Mouse (Mus musculus) lung, embryonic 14.5 days (tissue): Measurements from ENCODE around the gene Hic1. TPM values are rescaled to one million over a fixed set of nuclear protein-coding genes. Genes with fewer than 3 reads are reported as not detected.

Source experiments
- ATAC-seq: fragments of 200-750 bp; cut with Nextera tagmentation; 2 replicates; pipeline ENCODE4 v1.8.0; 2017; ENCODE audit warnings: mild to moderate bottlenecking, moderate TSS enrichment, moderate library complexity; ENCODE audit not compliant: insufficient read depth
- DNase-seq: peaks from one replicate; pipeline ENCODE4 v3.0.0-alpha.2; 2015
- H3K27ac ChIP-seq: fragments of 300-500 bp; sonication (generic); 2 replicates; pipeline ENCODE4 v1.5.1; 2014; ENCODE audit warnings: low read depth, mild to moderate bottlenecking, moderate library complexity
- H3K27me3 ChIP-seq: fragments of 300-500 bp; sonication (generic); 2 replicates; pipeline ENCODE4 v1.6.1; 2014; ENCODE audit warnings: low read length, control low read depth; ENCODE audit not compliant: insufficient read depth
- H3K36me3 ChIP-seq: fragments of 300-500 bp; sonication (generic); 2 replicates; pipeline ENCODE4 v1.6.1; 2014; ENCODE audit warnings: control low read depth; ENCODE audit not compliant: insufficient read depth
- H3K4me1 ChIP-seq: fragments of 300-500 bp; sonication (generic); 2 replicates; pipeline ENCODE4 v1.6.1; 2014; ENCODE audit warnings: antibody characterized with exemption, control low read depth; ENCODE audit not compliant: insufficient read depth
- H3K4me2 ChIP-seq: fragments of 300-500 bp; sonication (generic); 2 replicates; pipeline ENCODE4 v1.6.1; 2014; ENCODE audit warnings: mild to moderate bottlenecking
- H3K4me3 ChIP-seq: fragments of 300-500 bp; sonication (generic); 2 replicates; pipeline ENCODE4 v1.5.1; 2014; ENCODE audit warnings: low read depth, low read length
- H3K9ac ChIP-seq: fragments of 300-500 bp; sonication (generic); 2 replicates; pipeline ENCODE4 v1.6.1; 2014
- H3K9me3 ChIP-seq: fragments of 300-500 bp; sonication (generic); 2 replicates; pipeline ENCODE4 v1.6.1; 2016; ENCODE audit warnings: low read depth, low read length, control low read depth
- CTCF ChIP-seq: IDR thresholded peaks from 2 replicates; pipeline ENCODE4 v1.5.1; 2016; ENCODE audit warnings: antibody characterized with exemption, low read depth
- WGBS: fragments of 180-500 bp; shearing (Covaris S2); extraction: QIAGEN DNeasy Blood & Tissue Kit; methylation state at CpG from one replicate; pipeline ENCODE4 v1.1.7; 2014; 5-methylcytosine and 5-hydroxymethylcytosine counted together
- polyA plus RNA-seq: library from polyadenylated mRNA; unstranded; fragments of >200 nt; fragmentation: Nextera tagmentation; extraction: Ambion mirVana; gene quantifications from 2 replicates; pipeline ENCODE4 v1.2.1, GENCODE M21; 2014

The Hic1 gene
- polyA plus RNA-seq, 1 experiment from 2014 or later, result 15.6 TPM

DNA sequence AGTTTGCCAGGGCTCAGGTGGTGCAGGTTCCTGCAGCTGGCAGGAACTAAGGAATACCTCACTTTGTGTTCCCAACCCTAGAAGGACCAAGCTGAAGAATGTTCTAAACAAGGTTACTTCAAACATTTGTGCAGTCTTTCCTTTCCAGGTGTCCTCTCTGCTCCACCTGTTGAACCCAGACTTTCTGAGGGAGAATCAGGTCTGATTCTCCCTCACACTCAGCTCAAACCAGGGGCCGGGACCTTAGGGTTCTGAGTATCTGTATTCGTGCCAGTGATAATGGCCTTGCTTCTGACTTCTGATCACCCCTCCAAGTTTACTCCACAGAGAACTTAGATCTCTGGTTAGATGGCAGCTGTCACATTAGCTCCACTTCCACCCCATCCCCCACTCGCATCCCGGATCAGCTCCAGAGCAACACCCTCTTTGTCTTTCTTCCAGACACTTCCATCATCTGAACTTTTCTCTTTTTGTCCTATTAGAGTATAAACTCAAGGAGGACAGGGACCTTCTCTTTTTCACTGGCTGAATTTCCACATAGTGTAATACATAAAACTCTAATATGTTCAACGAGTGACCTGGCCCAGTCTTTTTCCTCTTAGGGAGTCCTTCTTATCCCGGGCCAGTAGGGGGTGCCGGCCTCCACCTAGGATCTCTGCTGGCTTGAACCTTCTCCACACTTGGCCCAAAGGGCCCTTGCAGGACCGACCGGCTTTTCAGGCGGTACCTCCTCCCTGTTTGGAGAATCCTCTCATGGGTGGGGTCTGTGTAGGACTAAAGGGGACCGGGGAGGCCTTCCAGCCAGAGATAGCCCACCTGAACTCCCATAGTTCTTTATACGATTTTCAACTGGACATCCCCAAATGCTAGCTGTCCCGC lies 23.3 kb upstream of the Hic1 start:
- Histone ChIP-seq H3K4me1 (peaks cover 9% of the 10 kb centered on the region), H3K9me3 (no peaks in the 10 kb centered on the region), H3K4me3 (peak overlapping the region; percentile 58), H3K36me3 (no peaks in the 10 kb centered on the region), H3K27me3 (peaks cover 47% of the 10 kb centered on the region), H3K9ac (no peak overlapping the region), H3K27ac (no peak overlapping the region), H3K4me2 (peak overlapping the region; percentile 87)
- ATAC-seq, result peak; percentile 49
- peak; percentile 88 for DNase-seq
- whole genome bisulfite sequencing, result 20% methylated on average over 13 of the region's 13 CpGs
- TF ChIP-seq CTCF, result peak; percentile 91

DNA sequence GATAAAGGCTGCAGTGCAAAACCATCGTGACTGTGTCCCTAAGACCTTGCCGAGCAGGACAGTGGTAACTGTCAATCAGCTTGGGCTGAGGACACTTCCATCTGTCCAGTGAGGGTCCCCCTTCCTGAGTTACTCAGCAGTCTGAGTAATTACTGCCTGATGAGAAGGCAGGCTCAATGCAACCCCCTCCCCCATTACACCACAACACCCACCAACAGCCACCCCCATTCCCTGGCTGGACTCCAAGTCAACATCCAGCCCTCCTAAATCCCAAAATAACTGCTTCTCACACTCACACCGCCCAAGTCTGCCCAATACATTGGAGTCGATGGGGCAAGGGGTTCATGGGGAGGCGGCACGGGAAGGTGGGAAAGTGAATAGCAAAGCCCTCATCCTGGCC lies 22.5 kb upstream of the Hic1 start:
- ATAC-seq (no peak), DNase-seq (no peak)
- Histone ChIP-seq H3K9me3 (no peaks in the 10 kb centered on the region), H3K4me1 (peaks cover 9% of the 10 kb centered on the region), H3K27me3 (peaks cover 40% of the 10 kb centered on the region), H3K36me3 (no peaks in the 10 kb centered on the region), H3K27ac (no peak overlapping the region), H3K9ac (no peak overlapping the region), H3K4me2 (no peak overlapping the region), H3K4me3 (no peak overlapping the region)
- TF ChIP-seq CTCF, result no peak
- 60% methylated on average over 6 of the region's 6 CpGs for WGBS

DNA sequence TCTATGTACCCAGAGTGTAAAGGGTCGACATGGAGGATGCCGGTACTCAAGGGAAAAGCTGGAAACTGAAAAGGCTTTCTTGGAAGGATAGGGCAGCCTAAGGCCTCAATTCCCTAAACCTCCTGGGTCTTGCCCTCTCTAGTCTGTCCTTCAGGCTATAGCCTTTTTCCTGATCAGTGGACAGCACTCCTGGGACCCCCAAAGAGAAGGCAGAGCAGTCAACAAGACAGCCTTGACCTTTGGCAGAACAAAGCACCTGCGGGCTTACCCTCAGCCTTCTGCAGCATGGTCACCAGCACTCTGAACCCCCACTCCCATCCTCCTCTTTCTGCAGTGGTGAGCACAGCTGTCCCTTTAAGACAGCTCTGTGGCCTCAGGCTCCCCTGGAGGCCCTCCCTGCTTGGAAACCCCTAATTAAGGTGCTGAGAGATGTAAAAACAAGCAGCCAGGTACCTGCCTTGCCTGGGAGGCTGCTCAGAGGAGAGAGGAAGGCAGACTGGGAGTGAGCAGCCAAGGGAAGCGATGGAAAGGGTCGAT lies 21.7 kb upstream of the Hic1 start, which contains the start of gene Dph1:
TSS of gene Dph1 (minus strand) at position 337 of the 537 bp plus-strand sequence.
- peaks cover 9% of the 10 kb centered on the region for H3K4me1 ChIP-seq
- peak within 1 kb of the TSS; percentile 80 for H3K4me2 ChIP-seq
- H3K9ac ChIP-seq, result peak within 1 kb of the TSS; percentile 63
- peaks cover 32% of the 10 kb centered on the region for H3K27me3 ChIP-seq
- H3K4me3 ChIP-seq, result peak within 1 kb of the TSS; percentile 79
- no peaks in the 10 kb centered on the region for H3K36me3 ChIP-seq
- no peaks in the 10 kb centered on the region for H3K9me3 ChIP-seq
- no peak for ATAC-seq
- no peak within 1 kb of the TSS for H3K27ac ChIP-seq
- no peak for TF ChIP-seq CTCF
- no peak for DNase-seq
- WGBS, result 59% methylated on average over 5 of the region's 5 CpGs

GRCm38 (mm10) chr11:75190371-75190724 lies 21.0 kb upstream of the Hic1 start:
- DNase-seq (peak; percentile 95), ATAC-seq (peak; percentile 79)
- Histone ChIP-seq H3K4me2 (peak overlapping the region; percentile 80), H3K4me1 (peaks cover 9% of the 10 kb centered on the region), H3K27ac (no peak overlapping the region), H3K27me3 (peaks cover 25% of the 10 kb centered on the region), H3K9ac (peak overlapping the region; percentile 63), H3K4me3 (peak overlapping the region; percentile 79), H3K9me3 (no peaks in the 10 kb centered on the region), H3K36me3 (0 out of 2 replicates have a peak, but pooled peaks cover 3% of the 10 kb centered on the region)
- under 1% methylated on average over 24 of the region's 24 CpGs for WGBS
- peak; percentile 47 for TF ChIP-seq CTCF

- H3K4me2 ChIP-seq, result peak overlapping the region; percentile 80
- H3K9ac ChIP-seq, result peak overlapping the region; percentile 63
- no peak for TF ChIP-seq CTCF
- H3K4me3 ChIP-seq, result peak overlapping the region; percentile 79
- no peak; the same call in 1 of the 2 replicates for ATAC-seq
- no peaks in the 10 kb centered on the region for H3K9me3 ChIP-seq
- DNase-seq, result no peak
- H3K36me3 ChIP-seq, result 0 out of 2 replicates have a peak, but pooled peaks cover 3% of the 10 kb centered on the region
- peaks cover 20% of the 10 kb centered on the region for H3K27me3 ChIP-seq
- no peak overlapping the region for H3K27ac ChIP-seq
- WGBS, result under 1% methylated on average over 22 of the region's 22 CpGs
- peaks cover 9% of the 10 kb centered on the region for H3K4me1 ChIP-seq
Measured at GRCm38 (mm10) chr11:75189713-75190370, 20.5 kb upstream of the Hic1 start.

DNA sequence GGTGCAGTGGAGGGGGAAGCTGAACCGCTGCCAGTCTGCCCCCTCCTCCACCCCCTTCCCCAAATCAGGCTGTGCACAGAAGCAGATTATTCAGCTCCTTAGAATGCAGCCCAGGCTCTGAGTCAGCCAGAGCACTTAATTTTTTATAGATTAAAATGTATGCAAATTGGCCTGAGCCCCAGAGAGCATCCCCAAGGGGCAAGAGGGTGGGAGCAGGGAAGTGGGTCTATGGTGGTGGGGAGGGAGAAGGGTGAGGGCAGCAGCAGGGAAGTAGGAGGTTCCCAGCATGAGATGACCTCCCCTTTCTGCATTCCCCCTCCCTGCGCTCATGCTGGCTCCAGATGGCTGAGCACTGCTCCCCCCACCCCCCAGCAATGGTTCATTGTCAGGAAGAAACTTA lies 15.7 kb upstream of the Hic1 start:
- Histone ChIP-seq H3K4me3 (no peak overlapping the region), H3K36me3 (peaks cover 36% of the 10 kb centered on the region), H3K27ac (no peak overlapping the region), H3K9ac (no peak overlapping the region), H3K27me3 (no peaks in the 10 kb centered on the region), H3K4me1 (0 out of 2 replicates have a peak, but pooled peaks cover 6% of the 10 kb centered on the region), H3K9me3 (no peaks in the 10 kb centered on the region), H3K4me2 (no peak overlapping the region)
- DNase-seq (no peak), ATAC-seq (no peak)
- no peak for TF ChIP-seq CTCF
- WGBS, result 82% methylated on average over 2 of the region's 2 CpGs

DNA sequence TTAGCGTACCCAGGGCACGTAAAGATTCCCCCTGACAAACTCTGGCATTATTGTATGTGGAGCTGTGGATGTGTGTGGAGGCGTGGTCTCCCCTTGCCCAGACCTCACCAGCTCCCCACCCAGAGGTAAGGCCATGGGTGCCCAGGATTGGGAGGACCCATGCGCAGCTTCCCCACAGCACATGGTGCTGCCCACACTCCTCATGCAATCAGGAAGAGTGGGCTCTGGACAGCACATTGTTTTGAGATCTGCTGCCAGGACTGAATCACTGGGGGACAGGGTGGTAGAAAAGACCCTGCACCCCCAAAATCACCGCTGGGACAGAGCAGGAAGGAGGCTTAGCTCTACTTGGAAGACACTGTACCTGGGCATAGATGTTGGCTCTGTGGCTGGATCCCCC lies 15.3 kb upstream of the Hic1 start:
- no peak overlapping the region for H3K4me2 ChIP-seq
- peaks cover 36% of the 10 kb centered on the region for H3K36me3 ChIP-seq
- H3K27me3 ChIP-seq, result no peaks in the 10 kb centered on the region
- ATAC-seq, result no peak
- H3K4me1 ChIP-seq, result 0 out of 2 replicates have a peak, but pooled peaks cover 4% of the 10 kb centered on the region
- no peak overlapping the region for H3K4me3 ChIP-seq
- H3K9me3 ChIP-seq, result no peaks in the 10 kb centered on the region
- H3K27ac ChIP-seq, result no peak overlapping the region
- 89% methylated on average over 5 of the region's 5 CpGs for WGBS
- no peak for TF ChIP-seq CTCF
- H3K9ac ChIP-seq, result no peak overlapping the region
- DNase-seq, result no peak
